In the genomic region with DNA sequence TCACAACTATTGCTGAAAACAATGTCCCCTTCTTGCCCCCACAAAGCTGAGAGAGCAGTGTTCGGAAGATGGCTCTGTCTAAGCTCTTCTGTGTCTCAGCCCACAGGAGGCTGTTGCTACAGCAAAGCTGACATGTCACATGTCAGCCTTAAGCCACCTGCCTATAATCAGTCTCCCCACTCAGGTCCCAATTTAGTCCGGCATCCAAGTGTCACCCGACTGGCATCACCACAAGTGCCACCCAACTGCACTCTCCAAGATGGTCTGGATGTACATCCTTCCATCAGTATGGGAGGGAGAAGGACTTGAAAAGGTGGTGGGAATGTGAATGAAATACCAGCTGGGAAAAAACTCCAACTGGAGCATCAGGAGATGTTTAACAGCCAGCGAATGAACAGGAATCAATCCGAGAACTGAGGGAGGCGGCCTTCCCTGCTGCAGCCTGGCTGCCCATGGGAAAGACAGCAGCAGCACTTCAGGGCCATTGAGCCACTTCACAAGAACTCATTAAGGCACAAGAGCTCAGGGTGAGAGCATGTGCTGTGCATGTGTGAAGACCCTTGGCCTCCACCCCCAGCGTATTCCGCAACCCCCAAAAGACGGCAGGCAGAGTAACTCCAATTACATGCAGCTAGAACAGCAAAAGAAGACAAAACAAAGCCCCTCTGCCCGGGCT, we compare ENCODE assay signal across 12 mouse cellular contexts. TPM values are rescaled to one million over a fixed set of nuclear protein-coding genes. Genes with fewer than 3 reads are reported as not detected.
DNase-seq lines count a peak whose midpoint lies in the region; ATAC-seq and TF ChIP-seq lines count a peak whose summit lies in the region.
"Had no signal": no experiment of that assay in that cellular context is flagged by ENCODE, and none has a peak within 500 bp of the region (broad histone marks: within the 10 kb centered on the region; RNA-seq: fewer than 3 reads in every experiment).

No protein-coding gene starts in this region.

- H3K27me3 ChIP-seq in intestine, embryonic 15.5 days (replicated peaks) = no peaks in the 10 kb centered on the region
- H3K27me3 ChIP-seq in intestine, postnatal 0 days (replicated peaks; ENCODE audit: control insufficient read depth, insufficient read depth, low read length) = no peaks in the 10 kb centered on the region
- no peaks in the 10 kb centered on the region for H3K27me3 ChIP-seq in embryonic facial prominence, embryonic 15.5 days
- H3K27me3 ChIP-seq in hindbrain, embryonic 13.5 days = no peaks in the 10 kb centered on the region
- H3K27me3 ChIP-seq in midbrain, embryonic 13.5 days = no peaks in the 10 kb centered on the region
- H3K27me3 ChIP-seq: liver, embryonic 13.5 days had no signal

- no peak overlapping the region for H3K4me2 ChIP-seq in intestine, embryonic 15.5 days (replicated peaks)
- H3K4me2 ChIP-seq in intestine, postnatal 0 days (replicated peaks; ENCODE audit: low read depth) = no peak overlapping the region
- 0 out of 2 replicates have a peak overlapping the region, but pooled peaks have one; percentile 4 for H3K4me2 ChIP-seq in embryonic facial prominence, embryonic 15.5 days (replicated peaks)
- H3K4me2 ChIP-seq in hindbrain, embryonic 13.5 days = peak overlapping the region; percentile 26; the same call in 1 of the 2 replicates
- H3K4me2 ChIP-seq in midbrain, embryonic 13.5 days (replicated peaks) = peak overlapping the region; percentile 9
- H3K4me2 ChIP-seq: liver, embryonic 13.5 days had no signal

- no peak overlapping the region for H3K9ac ChIP-seq in intestine, embryonic 15.5 days
- no peak overlapping the region for H3K9ac ChIP-seq in intestine, postnatal 0 days (ENCODE audit: low read depth, low read length)
- no peak overlapping the region for H3K9ac ChIP-seq in embryonic facial prominence, embryonic 15.5 days
- H3K9ac ChIP-seq in hindbrain, embryonic 13.5 days = 0 out of 2 replicates have a peak overlapping the region, but pooled peaks have one; percentile 39
- H3K9ac ChIP-seq in midbrain, embryonic 13.5 days (replicated peaks) = 0 out of 2 replicates have a peak overlapping the region, but pooled peaks have one; percentile 16
- H3K9ac ChIP-seq: liver, embryonic 13.5 days had no signal

- no peaks in the 10 kb centered on the region for H3K36me3 ChIP-seq in intestine, embryonic 15.5 days
- no peaks in the 10 kb centered on the region for H3K36me3 ChIP-seq in intestine, postnatal 0 days (ENCODE audit: control insufficient read depth, insufficient read depth)
- H3K36me3 ChIP-seq in embryonic facial prominence, embryonic 15.5 days = no peaks in the 10 kb centered on the region
- no peaks in the 10 kb centered on the region for H3K36me3 ChIP-seq in hindbrain, embryonic 13.5 days
- H3K36me3 ChIP-seq in midbrain, embryonic 13.5 days = no peaks in the 10 kb centered on the region

- ATAC-seq in intestine, embryonic 15.5 days = no peak
- ATAC-seq in intestine, postnatal 0 days = no peak
- no peak for ATAC-seq in embryonic facial prominence, embryonic 15.5 days (ENCODE audit: insufficient number of reproducible peaks, low FRiP score, low TSS enrichment, low read depth)
- no peak for ATAC-seq in hindbrain, embryonic 13.5 days (ENCODE audit: low FRiP score)
- peak; percentile 65 for ATAC-seq in midbrain, embryonic 13.5 days

- TF ChIP-seq CTCF in intestine, postnatal 0 days (IDR thresholded peaks at IDR 0.05; ENCODE audit: low read depth) = no peak

- 0 out of 2 replicates have a peak overlapping the region, but pooled peaks have one; percentile 3 for H3K27ac ChIP-seq in intestine, embryonic 15.5 days
- no peak overlapping the region for H3K27ac ChIP-seq in intestine, postnatal 0 days (ENCODE audit: low read depth, low read length)
- peak overlapping the region; percentile 63 for H3K27ac ChIP-seq in embryonic facial prominence, embryonic 15.5 days (replicated peaks)
- peak overlapping the region; percentile 69 for H3K27ac ChIP-seq in hindbrain, embryonic 13.5 days
- peak overlapping the region; percentile 79 for H3K27ac ChIP-seq in midbrain, embryonic 13.5 days
- H3K27ac ChIP-seq: liver, embryonic 13.5 days had no signal

- no peaks in the 10 kb centered on the region for H3K9me3 ChIP-seq in intestine, embryonic 15.5 days
- no peaks in the 10 kb centered on the region for H3K9me3 ChIP-seq in intestine, postnatal 0 days (ENCODE audit: control insufficient read depth)
- H3K9me3 ChIP-seq in embryonic facial prominence, embryonic 15.5 days (replicated peaks) = no peaks in the 10 kb centered on the region
- H3K9me3 ChIP-seq in hindbrain, embryonic 13.5 days = no peaks in the 10 kb centered on the region
- H3K9me3 ChIP-seq in midbrain, embryonic 13.5 days = no peaks in the 10 kb centered on the region
- H3K9me3 ChIP-seq: G1E; liver, embryonic 13.5 days had no signal

- WGBS in intestine, embryonic 15.5 days = 73% methylated on average over 10 of the region's 10 CpGs
- 78% methylated on average over 10 of the region's 10 CpGs for WGBS in intestine, postnatal 0 days
- WGBS in embryonic facial prominence, embryonic 15.5 days = 38% methylated on average over 10 of the region's 10 CpGs
- WGBS in hindbrain, embryonic 13.5 days = 33% methylated on average over 10 of the region's 10 CpGs
- WGBS in midbrain, embryonic 13.5 days = 26% methylated on average over 10 of the region's 10 CpGs

- no peak overlapping the region for H3K4me3 ChIP-seq in intestine, embryonic 15.5 days (replicated peaks)
- no peak overlapping the region for H3K4me3 ChIP-seq in intestine, postnatal 0 days (ENCODE audit: low read depth, low read length)
- H3K4me3 ChIP-seq in embryonic facial prominence, embryonic 15.5 days (replicated peaks) = no peak overlapping the region
- H3K4me3 ChIP-seq in hindbrain, embryonic 13.5 days = no peak overlapping the region
- H3K4me3 ChIP-seq in midbrain, embryonic 13.5 days (replicated peaks) = no peak overlapping the region
- H3K4me3 ChIP-seq: liver, embryonic 13.5 days had no signal

- peaks cover 71% of the 10 kb centered on the region for H3K4me1 ChIP-seq in intestine, embryonic 15.5 days (replicated peaks)
- H3K4me1 ChIP-seq in intestine, postnatal 0 days (replicated peaks; ENCODE audit: control insufficient read depth, insufficient read depth, low read length) = peaks cover 18% of the 10 kb centered on the region
- peaks cover 78% of the 10 kb centered on the region for H3K4me1 ChIP-seq in embryonic facial prominence, embryonic 15.5 days
- peaks cover 80% of the 10 kb centered on the region for H3K4me1 ChIP-seq in hindbrain, embryonic 13.5 days (replicated peaks)
- peaks cover 80% of the 10 kb centered on the region for H3K4me1 ChIP-seq in midbrain, embryonic 13.5 days (replicated peaks)

- DNase-seq in cerebellum, postnatal 36 days = no peak
- DNase-seq in gastrocnemius, adult 8-10 months (ENCODE audit: low spot score in 2 of 2) = no peak
- no peak for DNase-seq in cerebellum, postnatal 14 days
- DNase-seq: adrenal gland, postnatal 25 days; liver, embryonic 13.5 days; thymus, adult 2 months had no signal

RNA-seq across cellular contexts. Expression of a gene that starts 55.6 kb away (rescaled TPM):
- 74.8 and 76.0 TPM in 2 replicates for polyA plus RNA-seq in intestine, embryonic 15.5 days (2015; fragmentation: Nextera tagmentation; extraction: Ambion mirVana)
- polyA plus RNA-seq in intestine, postnatal 0 days (2015; fragmentation: Nextera tagmentation; extraction: Ambion mirVana) = 31.1 and 33.0 TPM in 2 replicates
- 141 and 143 TPM in 2 replicates for polyA plus RNA-seq in embryonic facial prominence, embryonic 15.5 days (2015; fragmentation: Nextera tagmentation; extraction: Ambion mirVana)
- 62.4 and 65.9 TPM in 2 replicates for polyA plus RNA-seq in hindbrain, embryonic 13.5 days (2015; fragmentation: Nextera tagmentation; extraction: Ambion mirVana)
- polyA plus RNA-seq in midbrain, embryonic 13.5 days (2015; fragmentation: Nextera tagmentation; extraction: Ambion mirVana) = 62.4 and 66.2 TPM in 2 replicates
- total RNA-seq in gastrocnemius, adult 8-10 months (2022) = 10 to 100 TPM; 17.5 to 30.1 (median 21.6) TPM

Comparison
In these comparisons a context has a peak if more than half of its experiments do, and no peak if none do; other contexts are left out.
1. H3K4me2 ChIP-seq: peak in embryonic facial prominence, embryonic 15.5 days (single experiment), hindbrain, embryonic 13.5 days (single experiment) and midbrain, embryonic 13.5 days (single experiment); none in intestine, embryonic 15.5 days (single experiment) and intestine, postnatal 0 days (single experiment).
2. H3K9ac ChIP-seq: peak in hindbrain, embryonic 13.5 days (single experiment) and midbrain, embryonic 13.5 days (single experiment); none in intestine, embryonic 15.5 days (single experiment), intestine, postnatal 0 days (single experiment) and embryonic facial prominence, embryonic 15.5 days (single experiment).